Mouse (Mus musculus) CD4-positive, CD25-positive, alpha-beta regulatory T cell, adult 4 months (primary cell): Measurements from ENCODE around the gene Rpa1. TPM values are rescaled to one million over a fixed set of nuclear protein-coding genes. Genes with fewer than 3 reads are reported as not detected.
"Not testable (repeated sequence)": the region's sequence is repeated elsewhere in the genome, so short reads cannot be mapped to it uniquely, and the experiment has no call there.

Experiments
- ATAC-seq: one replicate; pipeline ENCODE4 v1.8.0; 2017
- polyA plus RNA-seq, 2 experiments: library from polyadenylated mRNA; unstranded; fragments of 100-300 nt; shearing (Covaris generic); gene quantifications; one replicate each; pipeline ENCODE4 v1.2.1; 2017

Rpa1 gene
- 100 to 1,000 TPM; 214 to 322 TPM for polyA plus RNA-seq

DNA sequence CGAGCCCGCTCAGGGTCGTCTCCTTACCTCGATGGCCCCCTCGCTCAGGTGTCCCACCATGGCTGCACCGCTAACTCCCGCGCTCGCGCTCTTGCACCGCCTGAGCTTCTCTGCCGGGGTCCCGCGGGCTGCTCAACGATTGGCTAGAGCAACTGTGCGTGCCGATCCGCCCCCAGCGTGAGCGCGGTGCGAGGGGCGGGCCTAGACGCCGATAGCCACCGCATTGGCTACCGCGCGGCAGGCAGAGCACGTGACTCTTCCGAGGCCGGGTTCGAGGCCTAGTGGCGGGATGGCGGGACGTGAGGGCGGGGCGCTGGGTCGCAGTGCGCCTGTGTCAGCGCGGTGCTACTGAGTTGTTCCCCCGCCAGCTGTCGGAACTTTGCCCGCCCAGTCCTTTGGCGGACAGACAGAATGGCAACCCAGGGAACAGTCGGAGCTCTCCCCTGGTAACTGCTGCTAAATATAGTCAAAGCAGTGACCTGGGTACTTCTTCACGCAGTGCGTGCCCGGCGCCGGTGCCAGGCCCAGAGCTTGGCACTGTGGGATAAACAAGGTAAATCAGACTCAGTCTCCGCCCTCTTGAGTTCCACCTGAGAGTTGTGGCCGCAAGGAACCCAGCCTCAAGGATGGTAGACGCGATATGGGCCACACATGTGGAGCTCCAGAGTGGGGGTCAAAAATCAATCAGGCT is at the start of gene Rpa1, which contains the start of gene Smyd4:
Rpa1 (minus strand) TSS at position 126 of the 691 bp plus-strand sequence.
Smyd4 (plus strand) TSS at position 235 of the 691 bp plus-strand sequence.
- ATAC-seq: peak; percentile 96

DNA sequence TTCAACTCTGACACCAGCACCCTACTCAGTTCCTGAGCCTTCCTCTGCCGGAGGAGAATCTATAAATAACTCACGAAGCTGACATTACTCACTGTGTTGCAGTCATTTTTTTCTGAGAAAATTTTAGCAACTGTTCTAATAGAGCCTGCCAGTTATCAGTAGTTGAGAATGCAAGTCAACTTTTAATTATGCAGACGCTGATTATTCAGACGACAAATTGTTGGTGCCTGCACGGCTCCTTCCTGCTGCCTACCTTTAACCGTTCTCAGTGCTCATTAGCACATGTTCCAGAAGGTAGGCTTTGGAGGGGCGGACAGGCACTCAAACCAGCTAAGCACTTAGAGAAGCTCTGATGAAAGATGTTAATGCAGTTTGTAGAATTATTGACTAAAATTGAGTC is 49.3 kb upstream of the Rpa1 start:
- ATAC-seq: no peak

GRCm38 (mm10) chr11:75395611-75396010 is 47.5 kb upstream of the Rpa1 start:
- no peak for ATAC-seq

DNA sequence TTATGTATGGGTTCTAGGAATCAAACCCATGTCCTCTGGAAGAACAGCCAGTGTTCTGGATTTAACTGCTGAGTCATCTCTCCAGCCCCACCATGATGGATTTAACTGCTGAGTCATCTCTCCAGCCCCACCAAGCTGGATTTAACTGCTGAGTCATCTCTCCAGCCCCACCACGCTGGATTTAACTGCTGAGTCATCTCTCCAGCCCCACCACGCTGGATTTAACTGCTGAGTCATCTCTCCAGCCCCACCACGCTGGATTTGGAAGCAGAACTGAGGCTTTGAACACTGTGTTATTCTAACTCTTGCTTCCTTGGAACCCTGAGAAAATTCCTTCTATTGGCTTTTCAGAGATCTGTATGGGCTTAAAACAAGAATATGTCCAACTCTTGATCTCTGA is 35.4 kb upstream of the Rpa1 start:
- ATAC-seq: not testable (repeated sequence)

GRCm38 (mm10) chr11:75378786-75379185 is 30.7 kb upstream of the Rpa1 start:
- ATAC-seq: not testable (repeated sequence)

DNA sequence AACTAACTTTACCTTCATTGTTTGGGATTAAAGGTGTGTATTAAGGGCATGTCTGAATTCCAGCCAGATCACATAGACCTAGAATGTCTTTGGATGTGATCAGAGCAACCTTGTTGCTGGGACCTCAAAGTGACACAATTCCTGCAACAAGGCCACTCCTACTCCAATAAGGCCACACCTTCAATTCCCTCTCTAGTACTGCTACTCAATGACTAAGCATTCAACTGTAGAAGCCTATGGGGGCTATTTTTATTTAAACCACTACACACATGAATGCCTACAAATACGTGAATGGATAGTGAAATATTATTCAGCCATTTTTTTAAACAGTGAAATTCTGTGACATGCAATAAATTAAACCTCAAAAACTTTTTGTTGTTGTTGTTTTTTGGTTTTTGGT is 29.0 kb upstream of the Rpa1 start:
- ATAC-seq: no peak

GRCm38 (mm10) chr11:75355475-75355874 is 7.4 kb upstream of the Rpa1 start:
- ATAC-seq: no peak

DNA sequence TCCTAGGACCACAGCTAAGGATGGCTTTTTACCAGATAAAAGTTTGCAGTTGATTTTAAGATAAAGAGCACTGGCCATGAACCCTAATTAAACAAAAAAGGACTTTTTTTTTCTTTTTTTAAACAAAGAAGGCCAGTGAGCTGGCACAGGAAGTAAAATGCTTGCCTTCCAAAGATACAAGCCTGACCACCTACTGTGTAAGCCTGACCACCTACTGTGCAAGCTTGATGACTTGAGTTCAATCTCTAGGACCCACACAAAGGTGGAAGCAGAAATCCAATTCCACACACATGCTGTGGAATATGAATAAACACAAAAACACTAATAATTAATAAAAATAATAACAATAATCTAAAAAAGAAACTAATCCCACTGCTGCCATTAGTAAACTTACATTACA is 3.1 kb upstream of the Rpa1 start:
- ATAC-seq: no peak

DNA sequence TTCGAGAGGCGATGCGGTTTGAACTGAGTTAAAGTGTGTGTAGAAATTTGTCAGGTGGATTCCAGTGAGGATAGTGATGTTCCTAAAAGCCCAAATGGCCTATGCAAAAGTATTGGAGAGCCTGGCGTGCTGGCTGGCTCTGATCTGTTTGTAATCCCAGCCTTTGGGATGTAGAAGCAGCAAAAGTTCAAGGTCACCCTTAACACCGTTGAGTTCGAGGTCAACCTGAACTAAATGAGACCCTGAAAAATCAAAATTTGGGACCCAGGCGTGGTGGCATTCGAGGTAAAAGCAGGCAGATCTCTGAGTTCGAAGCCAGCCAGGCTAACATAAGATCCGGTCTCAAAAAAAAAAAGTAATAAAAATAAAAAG is 752 bp upstream of the Rpa1 start:
- no peak for ATAC-seq

DNA sequence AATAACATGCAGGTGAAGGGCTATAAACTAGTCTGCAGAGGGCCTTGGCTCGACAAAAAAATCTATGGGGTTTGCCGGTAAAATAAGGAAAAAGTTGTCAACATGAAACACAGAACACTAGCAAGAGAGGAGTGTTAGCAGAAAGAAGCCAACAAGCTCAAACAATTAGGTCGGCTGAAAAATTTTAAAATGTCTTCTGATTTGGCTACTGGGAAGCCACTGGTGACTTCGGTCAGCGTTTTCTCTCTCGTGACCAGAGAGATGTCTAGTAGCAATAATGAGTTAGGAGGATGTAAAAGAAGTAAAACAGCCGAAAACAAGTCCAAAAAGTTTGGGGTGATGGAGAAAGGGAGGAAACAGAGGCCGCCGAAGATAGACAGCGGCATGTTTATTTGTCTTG is 528 bp downstream of the Rpa1 start:
- no peak for ATAC-seq

GRCm38 (mm10) chr11:75347188-75347585 is 937 bp downstream of the Rpa1 start:
- no peak for ATAC-seq

DNA sequence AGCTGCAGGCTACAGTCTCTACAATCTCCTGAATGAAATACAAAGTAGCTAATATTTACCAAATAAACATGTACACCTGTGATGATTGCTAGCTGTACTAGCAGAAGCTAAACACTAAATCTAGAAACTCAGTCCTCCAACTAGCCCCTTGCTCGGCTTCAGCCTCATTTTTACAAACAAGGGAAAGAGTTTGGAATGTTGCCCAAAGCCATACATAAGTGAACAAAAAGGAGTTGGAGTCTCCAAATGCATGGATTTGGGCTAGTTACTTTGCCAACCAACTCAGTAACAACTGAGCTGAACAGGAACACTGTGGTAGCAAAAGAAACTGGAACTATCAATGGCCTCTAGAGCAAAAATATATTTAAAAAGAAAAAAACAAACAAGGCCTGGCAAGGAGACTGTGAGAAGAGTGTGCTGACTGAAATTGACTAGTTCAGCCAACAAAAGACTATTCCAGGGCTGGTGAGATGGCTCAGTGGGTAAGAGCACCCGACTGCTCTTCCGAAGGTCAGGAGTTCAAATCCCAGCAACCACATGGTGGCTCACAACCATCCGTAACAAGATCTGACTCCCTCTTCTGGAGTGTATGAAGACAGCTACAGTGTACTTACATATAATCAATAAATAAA is 1.5 kb downstream of the Rpa1 start:
- no peak for ATAC-seq

- ATAC-seq: no peak
These were observed 3.4 kb downstream of the Rpa1 start for GRCm38 (mm10) chr11:75344716-75345115.

DNA sequence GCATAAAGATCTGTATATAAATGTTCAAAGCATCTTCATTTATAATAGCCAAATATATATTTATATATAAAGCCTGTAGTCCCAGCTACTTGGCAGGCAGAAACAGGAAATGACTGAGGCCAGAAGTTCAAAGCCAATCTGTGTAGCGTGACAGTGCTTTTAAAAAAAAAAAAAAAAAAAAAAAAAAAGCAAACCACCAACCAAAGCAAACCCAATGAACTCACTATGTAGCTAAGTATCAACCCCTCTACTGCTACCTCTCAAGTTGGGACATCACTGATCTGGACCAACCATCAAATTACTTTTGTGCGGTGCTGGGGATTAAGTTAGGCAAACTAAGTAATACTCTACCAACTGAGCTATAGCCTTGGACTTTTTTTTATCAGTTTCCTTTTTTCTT is 4.0 kb downstream of the Rpa1 start:
- ATAC-seq: peak; percentile 28

DNA sequence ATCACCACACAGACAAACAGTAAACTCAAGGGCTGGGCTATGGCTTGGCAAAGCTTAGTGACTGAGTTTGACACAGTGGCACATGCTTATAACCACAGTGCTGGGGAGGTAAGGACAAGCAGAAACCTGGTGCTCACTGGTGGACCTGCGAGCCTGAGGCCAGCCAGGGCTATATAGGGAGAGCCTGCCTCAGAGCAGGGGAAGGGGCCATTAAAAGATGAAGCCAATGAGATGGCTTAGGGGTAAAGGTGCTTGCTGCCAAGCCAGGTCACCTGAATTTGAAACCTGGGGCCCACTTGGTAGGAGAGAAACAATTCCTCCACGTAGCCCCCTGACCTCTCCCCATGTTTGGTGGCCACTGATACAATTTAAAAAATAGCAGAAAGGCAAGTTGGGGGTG is 5.0 kb downstream of the Rpa1 start:
- no peak for ATAC-seq

GRCm38 (mm10) chr11:75340698-75341345 is 7.3 kb downstream of the Rpa1 start:
- ATAC-seq: no peak

DNA sequence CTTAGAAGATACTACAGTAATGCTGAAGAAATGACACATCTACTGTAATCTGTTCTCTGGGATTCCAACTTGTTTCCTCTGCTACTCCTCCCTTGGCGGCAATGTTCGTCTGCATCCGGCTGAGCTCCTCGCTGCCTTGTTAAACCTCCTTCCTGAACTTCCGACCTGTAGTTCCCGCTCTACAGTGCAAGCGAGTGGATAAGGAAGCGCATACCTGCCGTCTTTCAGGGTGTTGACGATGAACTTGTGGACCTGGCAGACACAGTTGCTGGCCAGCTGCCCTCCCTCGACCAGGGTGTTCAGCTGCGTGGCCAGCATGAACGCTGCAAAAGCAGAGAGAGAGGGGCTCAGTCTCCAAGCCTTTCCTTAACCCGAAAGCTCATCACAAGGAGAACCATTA is 8.0 kb downstream of the Rpa1 start:
- no peak for ATAC-seq

- ATAC-seq: peak; percentile 64
These were observed 10.9 kb downstream of the Rpa1 start for GRCm38 (mm10) chr11:75337246-75337645.

DNA sequence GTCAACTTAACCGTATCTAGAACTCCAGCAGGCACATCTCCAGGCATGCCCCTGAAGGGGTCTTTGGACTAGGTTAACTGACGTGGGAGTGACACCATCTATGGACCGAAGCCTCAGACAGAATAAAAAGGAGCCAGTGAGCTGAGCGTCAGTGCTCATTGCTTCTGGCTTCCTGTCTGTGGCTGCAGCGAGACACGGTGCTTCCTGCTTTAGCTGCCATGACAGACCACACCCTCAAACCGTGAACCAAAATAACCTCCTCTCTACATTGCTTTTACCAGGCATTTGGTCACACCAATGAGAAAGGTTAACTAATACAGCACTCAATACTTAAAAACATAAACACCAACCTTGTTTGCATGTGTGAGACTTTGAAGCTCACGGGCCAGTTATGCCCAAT is 11.4 kb downstream of the Rpa1 start:
- peak; percentile 90 for ATAC-seq

DNA sequence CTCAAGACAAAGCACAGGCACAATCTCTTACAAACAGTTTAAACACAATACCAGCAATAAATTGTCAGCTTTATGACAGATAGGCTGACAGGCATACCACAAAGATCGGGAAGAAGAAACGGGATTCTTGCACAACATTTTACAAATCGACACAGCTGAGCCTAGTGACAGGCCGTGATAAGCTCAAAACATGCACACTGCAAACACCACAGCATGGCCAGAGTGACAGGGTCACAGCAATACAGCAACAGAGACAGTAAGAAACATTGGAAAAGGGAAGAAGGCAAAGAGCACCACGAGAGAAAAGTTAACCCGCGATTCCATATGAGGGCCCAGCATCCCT is 22.2 kb downstream of the Rpa1 start:
- no peak for ATAC-seq

DNA sequence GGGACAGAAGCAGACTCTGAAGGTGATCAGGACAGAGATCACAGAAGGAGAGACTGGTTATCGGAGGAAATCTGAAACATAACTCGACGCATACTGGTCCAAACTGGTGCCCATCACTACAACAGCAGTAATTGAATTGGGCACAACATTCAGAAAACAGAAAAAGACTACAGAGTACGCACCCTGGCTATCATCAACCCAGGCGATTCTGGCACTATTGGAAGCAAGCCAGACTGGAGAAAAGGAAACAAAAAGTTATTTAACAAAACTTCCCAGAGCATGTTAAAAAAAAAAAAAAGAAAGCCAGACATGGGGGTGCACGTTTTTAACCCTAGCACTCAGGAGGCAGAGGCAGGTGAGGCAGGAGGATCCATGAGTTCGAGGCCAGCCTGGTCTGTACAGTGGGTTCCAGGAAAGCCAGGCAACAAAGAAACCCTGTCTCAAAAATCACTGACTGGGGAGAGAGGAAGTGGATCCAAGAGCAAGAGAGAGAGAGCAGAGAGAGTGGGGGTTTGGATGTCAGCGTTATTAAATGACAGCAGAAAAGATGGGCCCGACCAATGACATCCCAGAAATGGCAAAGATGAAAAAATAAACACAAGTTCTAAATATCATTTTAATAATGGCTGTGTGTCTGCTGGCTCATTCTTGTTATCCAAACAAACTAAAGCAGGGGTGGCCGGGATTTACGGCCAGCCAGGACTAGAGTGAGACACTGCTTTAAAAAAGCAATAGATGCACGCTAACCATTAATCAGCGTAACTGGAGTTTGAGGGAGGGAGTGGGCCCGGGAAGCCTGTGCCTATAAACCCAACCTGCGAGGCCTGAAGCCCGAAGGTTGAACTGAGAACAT is 22.8 kb downstream of the Rpa1 start:
- no peak for ATAC-seq

- ATAC-seq: no peak
These were observed 23.7 kb downstream of the Rpa1 start for GRCm38 (mm10) chr11:75324433-75324832.

DNA sequence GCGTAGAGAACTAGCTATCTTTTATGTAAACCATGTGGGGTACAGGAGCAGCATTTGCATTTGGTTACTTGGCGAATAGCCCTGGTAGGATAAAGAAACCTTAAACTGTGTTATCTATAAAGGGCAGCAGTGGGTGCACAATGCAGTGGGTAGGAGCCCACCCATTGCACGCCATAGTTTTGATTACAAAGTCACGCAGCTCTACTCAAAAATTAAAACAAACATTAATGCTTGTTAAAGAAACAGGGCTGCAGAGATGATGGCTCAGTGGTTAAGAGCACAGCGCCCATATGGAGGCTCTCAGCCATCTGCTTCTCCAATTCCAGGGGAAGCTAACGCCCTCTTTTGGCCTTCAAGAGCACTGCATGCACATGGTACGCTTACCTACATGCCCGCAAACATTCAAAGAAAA is 24.8 kb downstream of the Rpa1 start:
- no peak for ATAC-seq
